Mouse (Mus musculus) bone marrow macrophage, adult 2 months (primary cell): ENCODE data around the gene Ankrd53.

Experiments
- CTCF ChIP-seq: IDR thresholded peaks from 2 replicates; pipeline ENCODE4 v1.5.1; 2012; ENCODE audit warnings: low read depth, mild to moderate bottlenecking, low read length, moderate library complexity
- POLR2A ChIP-seq: IDR thresholded peaks from 2 replicates; pipeline ENCODE4 v1.6.1; 2012; ENCODE audit warnings: mild to moderate bottlenecking, low read depth, low read length, borderline replicate concordance

DNA sequence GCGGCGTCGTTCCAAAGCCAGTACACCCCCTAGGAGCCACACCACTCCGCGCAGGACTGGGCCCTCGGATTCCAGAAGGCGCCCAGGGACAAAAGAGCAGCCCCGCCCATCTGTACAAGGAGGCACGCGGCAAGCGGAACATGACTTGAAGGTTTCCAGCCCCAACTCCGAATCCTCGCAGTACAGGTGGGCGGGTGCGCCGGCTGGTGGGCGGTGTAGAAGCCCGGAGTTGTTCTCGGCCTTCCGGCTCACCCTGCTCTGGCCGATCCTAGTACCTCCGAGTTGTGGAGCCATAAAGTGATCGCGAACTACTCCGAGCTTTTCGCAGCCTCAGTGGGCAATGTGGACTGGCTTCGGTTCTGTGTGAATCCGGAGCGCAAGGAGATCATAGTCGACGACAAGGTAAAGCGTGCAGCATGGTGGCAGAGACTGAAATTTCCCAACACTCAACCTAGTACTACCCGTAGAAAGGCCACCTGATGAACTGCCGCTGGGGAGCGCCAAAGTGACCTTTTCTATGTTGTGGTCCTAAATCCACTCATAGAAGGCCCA is 512 bp downstream of the Ankrd53 start:
- no peak for TF ChIP-seq CTCF
- no peak for TF ChIP-seq POLR2A
